Mouse (Mus musculus): ENCODE measurements around the gene Ppp4r2.

The Ppp4r2 gene

DNA sequence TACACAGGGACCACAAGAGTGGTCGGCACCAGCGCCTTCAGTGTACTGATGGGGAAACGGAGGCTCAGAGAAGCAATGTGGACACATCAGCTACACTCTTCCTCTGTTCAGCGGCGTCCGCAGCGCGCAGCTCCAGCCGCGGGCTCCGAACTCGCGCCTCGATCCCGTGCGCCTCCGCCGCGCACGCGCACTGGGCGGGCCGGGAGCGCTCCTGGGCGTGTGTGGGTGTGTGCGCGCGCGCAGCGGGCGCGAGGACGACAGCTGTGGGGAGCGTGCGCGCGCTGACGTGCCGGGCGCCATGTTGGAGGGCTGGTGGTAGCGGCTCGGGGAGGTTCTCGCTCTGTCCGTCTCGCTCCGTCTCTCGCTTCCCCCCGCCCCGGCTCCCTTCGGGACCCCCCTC is at the start of gene Ppp4r2:
Ppp4r2 (plus strand) TSS at position 268 of the 400 bp plus-strand sequence.
- DNase-seq (ENCODE audit: low spot score in 2 of 2): peak; percentile 94 to 96

DNA sequence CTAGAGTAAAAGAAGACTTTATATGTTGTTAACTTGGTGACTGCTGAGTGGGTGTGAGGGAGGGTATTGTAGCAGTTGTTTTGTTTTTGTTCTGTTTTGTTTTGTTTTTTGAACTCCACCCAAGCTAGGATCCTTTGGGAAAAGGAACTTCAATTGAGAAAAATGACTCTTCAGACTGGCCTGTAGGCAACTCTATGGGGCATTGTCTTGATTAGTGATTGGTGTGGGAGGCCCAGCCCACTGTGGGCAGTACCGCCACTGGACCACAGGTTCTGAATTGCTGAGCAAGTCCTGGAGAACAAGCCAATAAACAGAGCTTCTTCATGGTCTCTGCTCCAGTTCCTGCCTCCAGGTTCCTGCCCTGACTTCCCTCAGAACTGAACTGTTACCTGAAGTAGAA is 45.7 kb upstream of the Ppp4r2 start:
- DNase-seq (ENCODE audit: low spot score in 2 of 2): no peak

DNA sequence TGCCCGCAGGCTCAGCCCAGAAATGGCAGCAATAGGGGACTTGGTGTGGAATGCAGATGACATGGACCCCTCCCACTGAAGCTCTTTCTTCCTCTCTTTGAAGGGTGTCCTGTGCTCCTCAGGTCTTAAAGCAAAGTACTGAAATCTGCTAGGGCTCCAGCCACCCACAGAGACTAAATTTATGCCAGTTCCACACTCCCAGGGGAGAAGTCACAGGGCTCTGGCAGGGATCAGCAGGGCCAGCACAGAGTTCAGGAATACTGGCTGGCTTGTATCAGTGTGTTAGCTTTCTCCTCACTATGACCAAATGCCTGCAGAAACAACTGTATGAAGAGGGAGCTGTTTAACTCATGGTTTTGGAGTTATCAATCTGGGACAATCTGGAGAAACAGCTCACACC is 44.3 kb upstream of the Ppp4r2 start:
- DNase-seq (ENCODE audit: low spot score in 2 of 2): no peak

DNA sequence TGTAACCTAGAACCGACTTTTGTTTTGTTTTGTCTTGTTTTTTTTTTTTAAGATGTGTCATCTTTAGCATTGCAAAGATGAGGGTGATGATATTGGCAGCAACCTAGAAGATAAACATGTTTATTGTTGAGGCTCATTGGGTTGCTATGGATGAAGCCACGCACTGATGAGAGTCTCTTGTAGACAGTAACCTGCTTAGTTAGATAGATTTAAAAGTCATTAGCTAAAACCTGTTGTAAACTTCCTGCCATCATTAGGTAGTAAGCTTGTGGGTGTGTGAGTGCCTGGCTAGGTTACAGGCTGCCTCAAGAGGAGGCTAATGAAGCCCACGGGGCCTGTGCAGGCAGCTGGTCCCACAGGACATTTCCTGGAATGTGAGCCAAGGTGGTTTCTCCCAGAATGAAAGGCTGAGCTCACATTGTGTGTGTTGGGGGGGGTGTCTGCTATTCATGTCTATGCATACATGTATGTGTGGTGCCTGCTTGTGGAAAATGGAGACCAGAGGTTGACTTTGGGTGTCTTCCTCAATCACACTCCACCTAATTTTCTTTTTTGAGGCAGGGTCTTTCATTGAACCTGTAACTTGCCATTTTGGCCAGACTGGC is 41.3 kb upstream of the Ppp4r2 start:
- DNase-seq (ENCODE audit: low spot score in 2 of 2): no peak

DNA sequence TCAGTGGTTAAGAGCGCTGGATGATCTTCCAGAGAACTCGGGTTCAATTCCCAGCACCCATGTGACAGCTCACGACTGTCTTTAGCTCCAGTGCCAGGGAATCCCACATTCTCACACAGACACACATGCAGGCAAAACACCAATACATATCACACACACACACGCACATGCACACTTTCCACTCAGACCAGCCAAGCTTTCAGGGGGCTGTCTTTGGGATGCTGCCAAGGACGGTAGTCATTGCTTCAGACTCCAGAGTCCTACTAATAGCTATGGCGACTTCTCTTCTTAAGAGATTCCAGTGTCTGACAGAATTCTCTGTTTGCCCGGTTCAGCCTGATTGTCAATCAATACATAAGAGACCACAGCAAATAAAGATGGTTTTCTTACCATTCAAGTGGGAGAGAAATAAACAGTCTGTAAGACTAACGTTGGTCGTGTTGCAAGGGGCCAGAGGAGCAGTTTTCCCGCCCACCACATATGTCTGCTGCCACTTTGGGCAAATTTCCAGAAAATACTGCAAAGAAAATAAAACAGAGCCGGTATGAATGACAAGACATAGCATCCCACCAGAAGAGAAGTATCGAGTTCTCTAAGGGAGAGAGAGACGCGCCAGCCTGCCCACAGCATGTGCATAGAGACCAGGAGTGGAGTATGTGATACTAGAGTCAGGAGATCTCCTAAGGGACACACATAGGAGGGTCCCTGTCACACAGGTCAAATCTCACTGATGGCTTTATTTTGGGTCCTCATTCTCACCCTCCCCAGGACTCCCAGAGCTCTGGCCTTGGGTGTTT is 40.3 kb upstream of the Ppp4r2 start:
- DNase-seq (ENCODE audit: low spot score in 2 of 2): no peak

DNA sequence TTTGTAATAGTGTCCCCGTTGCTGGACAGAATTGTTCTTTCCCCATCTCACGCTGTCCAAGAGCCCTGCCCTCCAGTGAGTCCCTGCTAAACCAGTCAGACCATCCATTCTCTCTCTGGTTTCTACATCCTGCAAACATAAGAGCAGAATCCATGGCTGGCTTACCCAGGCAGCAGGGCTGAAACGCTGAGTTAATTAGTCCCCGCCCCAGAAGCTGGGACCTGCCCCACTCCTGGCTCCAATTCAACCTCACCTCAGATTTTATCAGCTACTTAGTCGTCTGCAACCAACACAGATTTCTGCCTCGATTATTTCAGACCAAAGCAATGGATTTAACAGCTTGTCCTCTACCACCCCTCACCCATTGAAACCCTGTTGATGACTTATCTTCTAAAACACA is 37.6 kb upstream of the Ppp4r2 start:
- no peak for DNase-seq (ENCODE audit: low spot score in 2 of 2)

DNA sequence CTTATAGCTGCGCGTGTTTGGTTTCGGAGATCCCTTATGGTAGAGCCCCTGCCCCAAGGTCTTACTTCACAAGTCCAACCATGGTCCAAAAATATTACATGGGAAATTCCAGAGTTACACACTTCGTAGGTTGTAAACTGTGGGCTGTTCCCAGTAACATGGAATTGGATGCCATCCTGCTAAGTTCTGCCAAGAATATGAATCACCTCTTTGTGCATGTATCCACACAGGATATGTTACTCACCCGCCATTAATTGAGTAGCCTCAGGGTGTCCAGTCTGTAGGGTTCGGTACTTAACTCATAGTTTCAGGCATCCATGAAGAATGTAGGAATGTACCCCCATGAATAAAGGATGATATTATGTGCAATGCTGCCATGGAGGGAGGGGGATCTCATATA is 34.1 kb upstream of the Ppp4r2 start:
- DNase-seq (ENCODE audit: low spot score in 2 of 2): no peak

DNA sequence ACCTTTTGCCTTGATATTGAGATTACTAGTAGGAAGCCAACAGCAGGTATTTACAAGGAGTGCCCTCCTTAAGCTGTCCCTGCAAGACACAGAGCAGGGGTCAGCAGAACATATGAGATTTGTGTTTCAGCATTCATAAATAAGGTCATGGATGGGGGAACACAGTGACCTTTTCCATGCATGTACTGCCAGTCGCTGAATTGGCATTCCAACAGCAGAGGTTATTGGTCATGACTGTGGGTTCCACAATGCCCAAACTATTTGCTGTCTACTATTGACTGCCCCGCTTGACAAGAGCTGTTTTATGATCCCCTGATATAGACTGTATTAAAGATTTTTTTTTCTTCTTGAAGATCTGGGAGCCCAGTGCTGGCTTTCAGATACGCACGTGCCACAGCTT is 33.7 kb upstream of the Ppp4r2 start:
- no peak for DNase-seq (ENCODE audit: low spot score in 2 of 2)

DNA sequence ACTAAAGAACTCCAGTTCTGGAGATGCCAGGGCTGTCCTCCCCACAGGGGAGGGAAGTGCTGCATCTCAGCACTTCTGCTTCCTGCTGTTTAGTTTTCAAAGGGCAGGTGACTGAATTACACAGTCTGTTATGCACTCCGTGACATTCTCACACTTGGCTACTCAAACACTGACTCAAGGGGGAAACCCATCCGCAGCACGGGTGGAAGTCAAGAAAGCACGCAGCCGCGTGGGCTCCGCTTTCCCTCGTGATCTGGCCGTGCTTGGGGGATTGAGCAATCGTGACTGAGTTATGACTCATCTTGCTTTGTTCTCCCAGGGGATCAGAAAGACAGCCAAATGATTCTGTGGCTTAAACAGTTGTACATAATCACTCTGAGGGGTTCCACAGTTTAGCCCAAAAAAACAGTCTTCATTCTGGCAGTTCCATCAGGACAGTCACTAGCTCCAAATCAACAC is 32.9 kb upstream of the Ppp4r2 start:
- peak; percentile 26 to 30 for DNase-seq (ENCODE audit: low spot score in 2 of 2)

DNA sequence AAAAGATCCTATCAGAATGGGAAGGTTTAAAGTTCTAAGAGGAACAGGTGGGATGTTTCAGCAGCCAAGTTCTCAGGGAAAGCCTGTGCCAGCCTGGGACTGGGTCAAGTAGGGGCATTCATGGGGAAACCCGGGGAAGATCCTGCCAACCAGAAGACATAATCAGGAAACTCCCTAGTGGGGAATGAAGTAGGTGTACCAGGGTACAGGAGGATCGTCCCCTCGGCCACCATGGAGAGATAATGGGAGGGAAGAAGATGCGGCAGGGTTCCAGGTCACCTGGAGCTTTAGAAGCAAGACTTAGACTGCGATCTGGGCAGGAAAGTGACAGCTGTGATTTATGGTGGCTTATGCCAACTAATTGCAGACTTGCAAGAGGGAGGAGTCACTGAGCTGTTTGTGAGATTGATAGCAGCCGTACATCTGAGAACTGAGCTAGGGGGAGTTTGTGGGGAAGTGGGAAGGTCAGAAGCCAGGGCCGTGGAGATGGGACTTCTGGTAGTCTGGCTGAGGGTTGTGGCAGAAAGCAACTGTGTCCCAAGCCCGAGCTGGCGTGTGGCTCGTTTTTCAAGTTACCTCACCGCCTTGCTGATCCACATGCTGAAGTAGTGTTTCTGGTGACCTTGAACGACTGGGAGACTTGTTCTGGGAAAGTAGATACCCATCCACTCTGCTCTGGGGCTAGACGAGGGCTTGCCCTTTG is 30.9 kb upstream of the Ppp4r2 start:
- no peak for DNase-seq (ENCODE audit: low spot score in 2 of 2)

DNA sequence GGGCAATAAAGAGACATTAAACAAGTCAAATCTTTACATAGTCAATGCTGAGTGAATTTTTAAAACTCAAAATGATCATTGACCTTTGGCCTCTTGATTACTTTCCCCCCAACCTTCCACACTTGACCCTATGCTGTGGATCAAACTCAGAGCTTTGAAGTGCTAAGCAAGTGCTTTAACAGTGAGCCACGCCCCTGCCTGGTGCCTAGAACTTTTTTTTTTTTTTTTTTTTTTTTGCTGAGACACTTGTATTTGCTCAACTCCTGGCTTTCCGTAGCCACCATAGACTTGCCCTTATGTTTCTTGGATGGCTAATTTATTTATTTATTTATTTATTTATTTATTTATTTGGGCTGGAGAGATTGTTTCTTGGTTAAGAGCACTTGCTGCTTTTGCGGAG is 30.2 kb upstream of the Ppp4r2 start:
- DNase-seq (ENCODE audit: low spot score in 2 of 2): no peak

DNA sequence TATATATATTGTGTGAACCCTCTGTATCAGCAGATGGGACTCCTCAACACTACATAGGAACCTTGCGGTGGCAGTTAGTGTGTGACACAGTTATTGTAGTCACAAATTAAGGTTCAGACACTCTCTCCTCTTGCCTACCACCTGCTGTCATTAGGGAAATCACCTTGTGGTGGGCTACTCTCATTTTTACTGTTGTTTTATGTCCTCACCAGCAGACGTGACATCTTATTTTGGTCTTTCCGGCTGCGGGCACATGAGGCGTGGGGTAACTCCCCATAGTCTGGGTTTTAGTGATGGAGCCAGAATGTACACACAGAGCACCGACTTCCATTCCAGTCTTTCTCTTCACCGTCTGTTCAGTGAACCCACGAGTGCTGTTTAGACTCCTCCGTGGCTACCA is 26.2 kb upstream of the Ppp4r2 start:
- DNase-seq (ENCODE audit: low spot score in 2 of 2): no peak

DNA sequence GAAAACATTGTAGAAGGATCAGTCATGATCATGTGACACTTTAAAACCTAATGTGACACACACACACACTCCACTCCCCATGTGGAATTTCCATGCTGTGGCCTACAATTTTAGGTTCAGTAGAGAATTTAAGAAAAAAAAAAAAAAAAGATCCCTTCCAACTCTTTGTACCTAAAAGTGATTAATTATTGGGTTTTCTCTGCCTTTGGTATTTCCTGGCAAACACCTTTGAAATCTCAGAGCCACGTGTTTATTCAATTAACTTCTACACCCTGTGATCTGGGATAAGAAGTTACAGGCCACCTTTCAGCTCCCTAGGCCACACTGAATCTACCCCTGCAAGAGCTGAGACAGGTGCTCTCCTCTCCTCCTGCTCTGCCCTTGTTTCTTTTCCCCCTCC is 25.7 kb upstream of the Ppp4r2 start:
- DNase-seq (ENCODE audit: low spot score in 2 of 2): no peak

DNA sequence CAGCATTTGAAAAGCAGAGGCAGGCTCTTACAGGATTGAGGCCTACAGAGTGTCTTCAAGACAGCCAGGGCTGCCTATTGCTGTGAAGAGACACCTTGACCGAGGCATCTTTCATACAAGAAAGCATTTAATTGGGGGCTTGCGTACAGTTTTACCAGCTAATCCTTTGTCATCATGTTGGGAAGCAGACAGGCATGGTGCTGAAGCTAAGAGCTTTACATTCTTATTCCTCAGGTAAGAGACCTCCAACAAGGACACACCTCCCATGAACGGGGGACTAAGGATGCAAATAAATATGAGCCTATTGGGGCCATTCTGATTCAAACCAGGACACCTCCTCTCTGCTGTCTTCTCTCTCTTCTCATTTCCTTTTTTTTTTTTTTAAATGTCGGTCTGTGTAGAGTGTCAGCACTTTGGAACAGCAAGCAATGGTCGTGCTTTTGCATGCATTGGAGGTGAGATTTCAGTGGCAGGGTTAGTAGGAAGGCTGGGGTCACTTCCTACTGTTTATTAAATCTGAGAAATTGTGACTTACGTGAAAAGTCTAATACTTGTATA is 25.1 kb upstream of the Ppp4r2 start:
- no peak for DNase-seq (ENCODE audit: low spot score in 2 of 2)

DNA sequence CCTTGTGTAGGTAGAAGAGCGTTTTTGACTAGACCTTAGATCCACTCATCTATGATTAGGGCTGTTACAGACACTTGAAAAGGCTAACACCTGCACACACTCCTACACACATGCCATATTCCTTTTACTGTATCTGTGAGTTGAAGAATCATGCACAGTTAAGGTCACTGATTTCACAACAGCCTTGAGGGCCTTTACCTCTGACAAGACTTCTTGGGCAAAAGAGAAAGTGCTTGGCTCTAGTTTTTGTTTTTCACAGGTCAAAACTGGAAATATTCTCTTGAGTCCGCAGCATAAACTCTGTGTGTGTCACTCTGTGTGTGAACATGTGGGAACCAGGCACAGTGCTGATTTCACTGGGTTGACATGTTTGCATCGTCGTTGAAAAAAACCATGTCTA is 23.3 kb upstream of the Ppp4r2 start:
- DNase-seq (ENCODE audit: low spot score in 2 of 2): no peak

DNA sequence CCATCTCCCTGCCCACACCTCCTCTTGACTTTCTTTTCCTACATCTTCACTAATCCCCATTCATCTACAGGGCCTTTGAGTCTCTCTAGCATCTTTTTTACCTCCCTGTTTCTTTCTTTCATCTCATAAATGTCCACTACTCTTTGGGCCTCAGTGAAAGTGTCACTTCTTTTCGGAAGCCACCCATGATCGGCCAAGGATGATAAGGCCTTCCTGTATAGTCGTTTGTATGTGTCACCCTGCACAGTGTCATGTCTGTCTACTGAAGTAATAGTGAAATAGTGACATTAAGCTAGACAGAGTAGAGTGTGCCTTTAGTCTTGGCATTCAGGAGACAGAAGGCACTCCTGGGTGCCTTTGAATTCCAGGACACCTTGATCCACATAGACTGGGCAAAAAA is 21.7 kb upstream of the Ppp4r2 start:
- no peak for DNase-seq (ENCODE audit: low spot score in 2 of 2)

DNA sequence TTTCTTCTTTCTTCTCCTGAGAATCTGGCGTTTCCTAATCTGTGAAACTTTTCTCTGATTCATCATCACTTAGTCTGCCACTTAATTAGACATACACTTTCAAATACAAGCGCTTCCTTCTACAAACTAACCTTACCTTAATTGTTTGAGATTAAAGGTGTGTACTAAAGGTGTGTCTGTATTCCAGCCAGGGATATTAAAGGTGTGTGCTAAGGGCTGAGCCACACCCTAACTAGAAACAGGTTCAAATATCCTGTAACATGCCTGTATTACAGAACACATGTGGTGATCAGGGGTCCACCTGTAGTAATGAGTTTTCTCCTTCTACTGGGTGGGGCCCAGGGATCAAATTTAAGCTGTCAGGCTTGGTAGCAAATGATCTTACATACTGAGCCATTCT is 12.1 kb upstream of the Ppp4r2 start:
- no peak for DNase-seq (ENCODE audit: low spot score in 2 of 2)

DNA sequence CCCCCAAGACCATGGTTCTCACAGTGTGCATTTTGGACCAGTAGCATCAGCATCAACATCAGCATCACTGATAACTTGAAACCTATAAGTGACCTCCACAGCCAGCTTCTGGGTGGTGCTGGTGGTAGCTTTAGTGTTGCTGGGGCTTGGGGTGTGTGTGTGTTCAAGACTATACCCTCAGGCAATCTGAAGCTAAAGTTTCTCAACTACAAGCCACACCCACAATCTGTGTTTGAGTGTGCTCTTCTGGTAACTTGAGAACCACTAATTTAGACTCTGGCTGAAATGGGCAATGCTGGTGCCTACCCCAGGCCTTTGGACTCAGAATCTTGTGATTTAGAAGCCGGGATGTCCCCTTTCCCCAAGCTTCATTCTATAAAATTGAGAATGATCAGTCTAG is 10.1 kb upstream of the Ppp4r2 start:
- no peak for DNase-seq (ENCODE audit: low spot score in 2 of 2)

DNA sequence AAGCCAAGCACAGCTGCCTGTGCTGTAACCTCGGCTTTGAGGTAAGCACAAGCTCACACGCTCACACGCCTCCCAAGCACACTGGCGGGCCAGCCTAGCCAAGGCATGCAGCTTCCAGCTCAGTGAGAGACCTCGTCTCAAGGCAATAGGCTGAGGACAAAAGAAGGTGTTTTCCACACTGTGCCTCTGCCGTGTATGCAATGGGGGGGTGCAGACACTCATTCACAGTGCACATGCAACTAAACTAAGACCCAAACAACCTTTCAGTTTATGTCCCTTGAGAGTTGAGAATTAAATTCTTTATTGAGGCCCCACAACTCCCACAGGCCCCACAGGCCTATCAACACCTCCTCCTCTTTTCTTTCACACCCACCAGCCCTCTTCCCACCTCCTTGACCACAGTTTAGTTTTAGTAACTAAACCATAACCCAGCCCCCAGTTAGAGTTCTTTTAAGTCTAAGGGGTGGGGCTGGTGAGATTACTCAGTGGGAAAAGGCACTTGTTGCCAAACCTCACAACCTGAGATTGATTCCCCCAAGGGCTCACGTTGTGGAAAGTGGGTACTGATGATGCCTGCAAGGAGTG is 8.9 kb upstream of the Ppp4r2 start:
- no peak for DNase-seq (ENCODE audit: low spot score in 2 of 2)

DNA sequence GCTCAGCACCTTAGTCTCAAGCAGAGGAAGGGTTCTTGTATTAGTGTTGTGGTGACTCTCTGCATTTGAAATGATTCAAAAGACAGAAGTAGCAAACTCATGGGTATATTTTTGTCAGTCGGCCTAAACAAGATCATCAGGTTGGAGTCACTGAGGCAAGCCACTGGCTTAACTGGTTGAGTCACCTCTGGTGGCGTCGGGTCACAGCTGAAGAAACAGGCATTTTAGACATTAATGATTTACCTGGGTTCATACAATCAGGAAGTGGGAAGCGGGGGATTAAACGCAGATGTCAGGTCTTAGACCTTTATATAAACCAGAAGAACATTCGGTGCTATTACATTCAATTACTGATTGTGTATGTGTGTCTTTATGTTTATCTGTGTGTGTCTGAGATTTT is 7.4 kb upstream of the Ppp4r2 start:
- DNase-seq (ENCODE audit: low spot score in 2 of 2): no peak

DNA sequence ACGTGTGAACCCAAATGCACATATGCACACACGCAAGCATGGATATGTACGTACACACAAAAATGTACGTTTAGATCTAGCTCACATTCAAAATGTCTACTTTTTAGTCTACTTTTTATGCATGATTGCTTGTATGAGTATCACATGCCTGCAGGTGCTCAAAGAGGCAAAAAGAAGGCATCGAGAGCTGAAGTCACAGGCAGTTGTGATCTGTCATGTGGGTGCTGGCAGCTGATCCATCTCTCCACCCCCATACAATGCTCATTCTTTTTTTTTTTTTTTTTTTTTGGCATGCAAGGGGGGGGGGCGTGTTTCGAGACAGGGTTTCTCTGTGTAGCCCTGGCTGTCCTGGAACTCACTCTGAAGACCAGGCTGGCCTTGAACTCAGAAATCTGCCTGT is 4.9 kb upstream of the Ppp4r2 start:
- DNase-seq (ENCODE audit: low spot score in 2 of 2): no peak

DNA sequence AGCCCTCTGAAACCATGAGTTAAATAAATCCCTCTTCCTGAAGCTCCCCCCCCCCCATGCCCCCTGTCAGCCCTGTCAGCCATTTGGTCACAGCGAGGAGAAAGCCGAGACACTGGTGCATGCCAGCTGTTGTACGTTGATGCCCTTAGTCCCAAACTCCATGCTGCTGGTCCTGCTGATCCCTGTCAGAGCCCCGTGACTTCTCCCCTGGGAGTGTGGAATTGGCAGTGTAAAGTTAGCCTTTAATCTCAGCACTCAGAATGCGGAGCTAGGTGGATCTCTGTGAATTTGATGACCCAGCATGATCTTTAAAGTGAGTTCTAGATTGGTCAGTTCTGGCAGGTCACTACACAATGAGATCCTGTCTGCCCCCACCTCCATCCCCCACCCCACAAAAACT is 3.7 kb upstream of the Ppp4r2 start:
- no peak for DNase-seq (ENCODE audit: low spot score in 2 of 2)
